Mouse (Mus musculus): ENCODE measurements around the gene Cops7a.

- TF ChIP-seq POLR2A (IDR thresholded peaks at IDR 0.05; ENCODE audit: control insufficient read depth, extremely low read depth, insufficient read depth, low read length, poor library complexity) (no peak), CTCF (IDR thresholded peaks at IDR 0.05; ENCODE audit: borderline replicate concordance, control insufficient read depth, extremely low read depth, insufficient read depth, low read length, poor library complexity) (no peak)
These were observed 31.5 kb upstream of the Cops7a start, which contains the start of gene Pianp for GRCm38 (mm10) chr6:124996551-124997501.
